Mouse (Mus musculus): ENCODE results near the gene Vwf.

The Vwf gene

DNA sequence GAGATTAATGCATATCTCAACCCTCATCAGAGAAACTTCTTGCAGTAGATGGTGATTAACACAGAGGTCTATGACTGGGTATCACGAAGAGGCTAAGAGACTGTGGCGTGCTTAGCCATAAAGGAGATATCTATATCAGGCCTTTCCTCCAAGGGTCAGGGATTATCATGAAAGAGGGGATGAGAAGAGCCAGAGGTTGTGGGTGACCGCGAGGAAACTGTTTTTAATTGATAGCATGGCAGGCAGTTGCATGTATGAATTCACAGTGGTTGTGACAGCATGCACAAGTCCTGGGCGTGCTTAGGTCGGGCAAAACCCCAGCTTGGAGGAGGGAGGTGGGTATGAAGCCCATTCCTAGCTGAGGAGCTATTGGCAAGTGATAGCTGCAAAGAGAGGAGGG, 5.3 kb upstream of the Vwf start:
- DNase-seq (ENCODE audit: low spot score in 2 of 2), result no peak

DNA sequence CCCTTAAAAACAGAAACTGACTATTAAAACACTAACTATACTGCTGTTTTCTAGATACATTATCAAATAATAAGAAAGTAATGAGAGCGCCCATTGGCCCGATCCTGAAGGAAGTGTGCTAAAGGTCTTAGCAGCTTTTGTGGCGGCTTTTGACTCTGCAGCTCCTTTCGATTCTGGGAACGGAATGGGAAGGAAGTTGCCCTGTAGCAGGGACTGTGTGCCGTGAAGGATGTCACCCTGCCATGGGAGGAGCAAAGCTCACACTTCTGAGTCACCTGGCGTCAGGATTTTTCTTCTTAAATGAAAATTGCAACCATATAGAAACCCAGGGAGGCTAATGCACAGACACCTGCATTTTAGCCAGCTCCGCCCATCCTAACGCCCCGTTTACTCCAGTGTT, 1.8 kb downstream of the Vwf start:
- DNase-seq (ENCODE audit: low spot score in 2 of 2), result no peak

GRCm38 (mm10) chr6:125550172-125550571, 3.6 kb downstream of the Vwf start:
- no peak for DNase-seq (ENCODE audit: low spot score in 2 of 2)

DNA sequence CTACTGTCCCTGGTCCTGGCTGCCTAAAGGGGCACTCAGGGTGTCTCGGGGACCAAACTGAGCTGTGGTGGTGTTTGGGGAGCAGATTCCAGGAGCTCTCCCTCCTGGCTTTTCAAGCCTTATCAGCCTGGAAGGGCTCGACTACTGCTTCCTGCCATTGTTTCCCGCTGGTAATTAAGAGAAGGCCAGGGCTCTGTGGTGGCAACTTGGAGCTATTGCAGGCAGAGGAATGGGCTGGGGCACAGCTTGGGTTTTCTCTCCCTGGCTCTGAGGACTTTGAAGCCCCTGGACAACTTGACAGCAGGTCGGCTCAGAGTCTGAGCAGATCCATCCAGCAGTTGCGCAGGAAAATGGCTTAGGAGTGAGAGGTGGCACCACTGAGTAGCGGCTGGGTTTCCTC, 6.2 kb downstream of the Vwf start:
- no peak for DNase-seq (ENCODE audit: low spot score in 2 of 2)

DNA sequence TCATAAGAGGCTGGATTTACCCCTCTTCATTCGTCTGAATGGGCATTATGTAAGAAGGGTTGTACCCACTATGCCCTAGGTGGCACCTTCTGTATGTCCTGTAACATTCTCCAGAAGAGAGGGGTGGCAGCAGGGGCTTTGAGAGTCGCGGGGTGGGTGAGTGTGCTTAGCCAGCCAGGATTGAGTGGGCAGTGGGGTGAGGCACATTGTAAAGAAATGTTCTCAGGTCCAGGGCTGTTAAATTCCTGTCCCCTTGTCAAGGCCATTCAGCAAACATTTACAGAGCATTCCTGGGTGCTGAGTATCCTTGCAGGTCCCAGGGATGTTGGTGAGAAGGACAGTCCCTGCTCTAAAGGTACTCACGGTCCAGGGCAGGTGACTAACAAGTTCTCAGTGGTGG, 7.0 kb downstream of the Vwf start:
- DNase-seq (ENCODE audit: low spot score in 2 of 2), result no peak

DNA sequence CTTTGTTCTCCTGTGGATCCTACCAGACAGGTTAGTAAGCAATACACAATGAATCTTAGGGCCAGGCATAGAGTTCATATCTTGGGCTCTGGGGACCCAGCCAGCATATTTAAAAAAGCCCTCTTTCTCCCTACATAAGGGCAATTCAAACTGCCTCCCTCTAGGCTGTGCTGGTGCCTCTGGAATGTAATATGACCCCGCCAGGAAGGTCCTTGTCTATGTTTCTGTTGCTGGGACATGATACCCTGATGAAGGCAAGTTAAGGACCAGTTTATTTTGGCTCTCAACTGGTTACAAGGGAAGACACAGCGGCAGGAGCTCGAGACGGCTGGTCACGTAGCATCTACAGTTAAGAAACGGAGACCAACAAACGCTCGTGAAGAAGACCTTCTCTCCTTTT, 12.3 kb downstream of the Vwf start:
- no peak for DNase-seq (ENCODE audit: low spot score in 2 of 2)

DNA sequence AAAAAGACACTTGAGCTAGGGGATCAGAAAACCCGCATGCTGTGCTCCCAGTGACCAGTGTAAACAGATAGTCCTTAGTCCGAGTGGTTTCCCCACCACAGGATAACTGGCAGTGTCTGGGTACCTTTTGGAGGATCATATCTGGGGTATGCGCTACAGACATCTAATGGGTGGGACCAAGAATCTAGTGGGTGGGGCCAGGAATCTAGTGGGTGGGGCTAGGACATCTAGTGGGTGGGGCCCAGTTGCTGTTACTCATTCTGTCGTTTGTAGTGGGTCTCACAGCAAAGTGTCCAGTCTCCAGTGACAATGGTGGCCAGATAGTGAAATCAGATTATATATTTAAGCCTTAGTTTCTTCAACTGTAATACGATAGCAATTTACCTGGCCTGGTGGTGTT, 14.5 kb downstream of the Vwf start:
- DNase-seq (ENCODE audit: low spot score in 2 of 2), result no peak

DNA sequence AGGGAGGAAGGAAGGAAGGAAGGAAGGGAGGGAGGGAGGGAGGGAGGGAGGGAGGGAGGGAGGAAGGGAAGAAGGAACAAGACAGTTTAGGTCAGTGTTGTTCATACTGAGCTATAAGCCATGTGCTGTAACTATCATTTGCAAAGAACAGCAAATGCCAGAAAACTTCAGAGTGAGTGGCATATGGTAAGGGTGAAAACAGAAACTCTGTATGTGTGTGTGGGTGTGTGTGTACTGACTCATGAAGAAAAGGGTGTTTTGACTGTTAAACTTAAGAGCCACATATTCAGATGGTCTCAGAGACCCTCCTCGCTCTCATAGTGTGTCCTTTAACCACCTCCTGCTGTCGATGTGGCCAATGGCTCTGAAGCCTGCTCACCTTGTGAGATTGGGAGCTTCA, 14.9 kb downstream of the Vwf start:
- no peak for DNase-seq (ENCODE audit: low spot score in 2 of 2)

DNA sequence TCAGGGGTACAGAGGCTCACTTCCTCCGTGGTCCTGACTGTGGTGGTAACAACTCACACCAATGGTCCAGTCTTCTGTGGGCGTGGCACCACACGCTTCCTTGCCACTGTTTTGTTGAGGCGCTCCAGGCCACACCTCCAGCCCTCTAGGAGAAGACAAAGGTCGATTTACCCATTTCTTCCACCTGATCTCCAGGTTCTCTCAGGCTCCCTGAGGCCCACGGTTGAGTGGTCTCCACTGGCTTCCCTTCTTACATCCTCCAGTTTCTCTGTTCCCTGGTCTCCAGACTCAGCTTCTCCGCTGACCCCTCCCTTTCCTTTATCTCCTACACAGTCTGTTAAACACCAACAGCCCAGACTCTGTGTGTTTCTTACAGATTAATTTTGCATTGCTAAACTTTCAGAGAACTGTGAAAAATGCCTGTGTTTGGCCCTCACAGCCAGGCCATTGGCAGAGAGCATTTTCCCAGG, 18.3 kb downstream of the Vwf start:
- no peak for DNase-seq (ENCODE audit: low spot score in 2 of 2)

- no peak for DNase-seq (ENCODE audit: low spot score in 2 of 2)
Measured at GRCm38 (mm10) chr6:125565326-125565725, 18.8 kb downstream of the Vwf start.

DNA sequence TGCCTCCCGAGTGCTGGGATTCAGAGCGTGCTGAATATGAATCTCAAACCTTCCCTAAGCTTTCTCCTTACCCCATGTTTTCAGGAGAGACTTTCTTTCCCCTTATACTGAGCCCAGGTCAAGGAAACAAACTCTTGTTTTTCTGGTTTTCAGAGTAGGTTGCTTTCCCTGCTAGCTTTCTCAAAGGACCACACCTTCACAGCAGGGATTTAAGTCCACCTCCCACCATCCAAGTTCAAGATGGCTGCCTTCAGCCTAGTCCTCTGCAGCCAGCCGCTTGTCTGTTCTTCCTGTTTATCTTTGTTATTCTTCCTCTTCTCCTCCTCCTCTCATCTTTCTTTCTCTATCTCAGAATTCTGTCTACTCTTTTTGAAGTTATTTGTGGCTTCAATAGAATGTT, 20.1 kb downstream of the Vwf start:
- DNase-seq (ENCODE audit: low spot score in 2 of 2), result no peak

GRCm38 (mm10) chr6:125568381-125568780, 21.8 kb downstream of the Vwf start:
- no peak for DNase-seq (ENCODE audit: low spot score in 2 of 2)

GRCm38 (mm10) chr6:125572291-125573188, 26.0 kb downstream of the Vwf start:
- DNase-seq (ENCODE audit: low spot score in 2 of 2), result peak; percentile 12 to 41

DNA sequence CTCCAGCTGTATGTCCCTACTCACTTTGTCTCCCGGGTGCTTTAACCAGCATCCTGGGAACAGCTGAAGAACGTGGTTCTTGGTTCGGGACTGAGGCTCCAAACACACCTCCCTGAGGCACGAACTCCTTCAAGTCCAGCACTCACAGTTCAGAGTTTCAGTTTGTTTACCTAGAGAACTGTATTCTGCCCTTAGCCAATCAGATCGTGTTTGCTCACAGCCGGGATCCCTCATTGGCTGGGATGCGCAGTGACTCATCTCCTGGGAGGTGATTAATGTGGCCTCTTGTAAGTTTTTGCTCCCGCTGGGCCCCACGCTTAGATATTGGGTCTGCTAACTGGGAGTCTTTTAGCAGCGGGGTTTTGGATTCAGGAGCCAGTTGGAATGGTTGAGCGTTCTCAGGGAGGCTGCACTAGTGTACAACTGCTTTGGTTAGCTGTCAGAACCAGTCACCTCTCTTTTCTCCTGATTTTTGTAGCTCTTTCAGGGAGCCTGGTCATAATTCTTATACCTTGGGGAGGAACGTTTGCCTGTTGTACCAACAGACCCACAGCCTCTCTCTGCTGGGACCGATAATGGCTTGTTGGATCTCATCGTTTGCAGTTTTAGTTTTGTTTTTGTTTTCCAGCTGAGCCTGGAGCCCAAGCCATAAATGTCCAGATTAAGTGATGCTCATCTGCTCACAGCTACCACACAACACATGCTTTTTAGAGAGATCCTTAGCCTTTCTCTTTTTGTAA, 26.8 kb downstream of the Vwf start:
- DNase-seq (ENCODE audit: low spot score in 2 of 2), result peak; percentile 76 to 78

GRCm38 (mm10) chr6:125575080-125575479, 28.5 kb downstream of the Vwf start:
- DNase-seq (ENCODE audit: low spot score in 2 of 2), result no peak

DNA sequence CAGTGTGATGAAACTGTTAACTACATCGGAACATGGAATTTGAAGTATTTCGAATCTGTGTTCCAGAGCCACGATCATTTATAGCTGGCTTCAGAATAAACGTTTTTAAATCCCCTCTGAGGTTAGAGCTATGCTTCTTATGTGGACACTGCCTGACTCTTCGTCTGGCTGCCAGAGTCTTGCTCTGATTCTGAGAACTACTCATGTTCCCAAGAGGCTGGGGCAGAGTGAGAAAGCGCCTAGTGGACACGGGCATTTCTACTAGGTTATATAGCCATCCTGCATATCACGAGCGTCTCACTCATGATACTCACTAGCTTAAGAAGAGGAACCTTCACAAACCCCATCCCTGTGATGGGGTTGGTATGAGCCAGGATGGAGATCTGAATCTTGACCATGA, 30.7 kb downstream of the Vwf start:
- DNase-seq (ENCODE audit: low spot score in 2 of 2), result no peak

DNA sequence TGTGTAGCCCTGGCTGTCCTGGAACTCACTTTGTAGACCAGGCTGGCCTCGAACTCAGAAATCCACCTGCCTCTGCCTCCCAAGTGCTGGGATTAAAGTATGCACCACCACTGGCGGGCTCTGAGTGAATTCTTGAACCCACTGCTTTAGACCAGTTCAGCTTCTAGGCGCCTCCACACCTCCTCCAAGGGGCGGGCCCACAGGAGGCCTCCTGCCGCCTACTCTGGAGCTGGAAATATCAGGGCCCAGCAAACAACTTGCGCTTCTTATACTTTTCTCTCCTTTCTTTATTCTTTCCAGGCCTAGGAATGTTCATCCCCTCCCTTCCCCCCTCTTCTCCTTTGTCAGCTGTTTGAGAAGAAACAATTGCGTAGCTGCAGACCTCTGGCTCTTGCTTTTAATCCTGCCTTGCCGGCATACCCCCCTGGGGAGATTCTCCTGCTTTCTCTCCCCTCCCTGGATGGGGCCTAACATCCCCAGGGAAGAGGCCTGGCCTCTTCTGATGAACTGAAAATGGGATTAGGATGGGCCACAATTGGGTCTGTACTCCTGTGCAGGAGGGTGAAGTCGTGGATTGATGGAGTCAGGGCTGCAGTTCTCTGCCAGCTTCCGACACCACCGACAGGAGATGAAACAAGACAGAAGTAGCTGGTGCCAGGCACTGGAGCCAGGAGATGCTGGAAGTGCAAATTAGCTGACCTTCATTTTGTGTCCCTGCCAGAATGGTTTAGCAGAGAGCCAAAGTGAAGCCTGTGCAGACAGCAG, 31.5 kb downstream of the Vwf start:
- no peak for DNase-seq (ENCODE audit: low spot score in 2 of 2)

- DNase-seq (ENCODE audit: low spot score in 2 of 2), result no peak
Measured at GRCm38 (mm10) chr6:125578647-125579011, 32.1 kb downstream of the Vwf start.

GRCm38 (mm10) chr6:125579864-125580263, 33.3 kb downstream of the Vwf start:
- DNase-seq (ENCODE audit: low spot score in 2 of 2), result no peak

DNA sequence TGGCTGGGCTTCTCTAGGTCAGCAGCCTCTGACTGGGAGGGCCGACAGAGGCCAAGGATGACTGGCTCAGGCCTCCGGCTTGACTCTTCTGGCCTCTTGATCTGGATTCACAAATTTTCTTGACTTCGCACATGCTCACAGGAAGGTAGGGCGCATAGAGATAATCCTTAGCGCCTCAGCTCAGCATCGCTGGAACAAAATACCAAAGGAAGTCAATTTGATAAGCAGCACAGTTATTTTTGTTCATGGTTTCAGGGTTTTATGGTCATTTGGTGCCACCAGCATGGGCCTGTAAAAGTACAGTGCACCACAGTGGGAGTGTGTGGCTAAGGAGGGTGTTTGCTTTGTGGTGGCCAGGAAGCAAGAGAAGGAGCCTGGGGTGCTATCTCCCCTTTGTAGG, 37.1 kb downstream of the Vwf start:
- DNase-seq (ENCODE audit: low spot score in 2 of 2), result no peak

DNA sequence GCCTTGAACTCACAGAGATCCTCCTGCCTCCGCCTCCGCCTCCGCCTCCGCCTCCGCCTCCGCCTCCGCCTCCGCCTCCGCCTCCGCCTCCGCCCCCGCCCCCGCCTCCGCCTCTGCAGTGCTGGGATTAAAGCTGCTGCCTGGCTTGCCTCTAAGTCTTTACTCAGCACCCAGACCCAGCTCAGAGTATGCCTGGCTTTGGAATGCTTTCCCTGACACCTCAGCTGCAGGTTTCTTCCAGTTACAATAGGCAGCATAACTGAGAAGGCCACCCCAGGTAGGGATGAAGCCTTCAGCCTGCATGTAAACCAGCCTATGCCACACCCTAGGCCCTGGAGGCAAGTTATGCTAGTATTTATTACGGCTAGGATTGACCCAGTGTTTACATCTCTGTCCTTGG, 37.7 kb downstream of the Vwf start:
- no peak for DNase-seq (ENCODE audit: low spot score in 2 of 2)

GRCm38 (mm10) chr6:125585579-125585978, 39.0 kb downstream of the Vwf start:
- no peak for DNase-seq (ENCODE audit: low spot score in 2 of 2)

Measured in thymus, postnatal 10 days (tissue).